Mouse (Mus musculus): ENCODE results near the gene Fgd5.

DNA sequence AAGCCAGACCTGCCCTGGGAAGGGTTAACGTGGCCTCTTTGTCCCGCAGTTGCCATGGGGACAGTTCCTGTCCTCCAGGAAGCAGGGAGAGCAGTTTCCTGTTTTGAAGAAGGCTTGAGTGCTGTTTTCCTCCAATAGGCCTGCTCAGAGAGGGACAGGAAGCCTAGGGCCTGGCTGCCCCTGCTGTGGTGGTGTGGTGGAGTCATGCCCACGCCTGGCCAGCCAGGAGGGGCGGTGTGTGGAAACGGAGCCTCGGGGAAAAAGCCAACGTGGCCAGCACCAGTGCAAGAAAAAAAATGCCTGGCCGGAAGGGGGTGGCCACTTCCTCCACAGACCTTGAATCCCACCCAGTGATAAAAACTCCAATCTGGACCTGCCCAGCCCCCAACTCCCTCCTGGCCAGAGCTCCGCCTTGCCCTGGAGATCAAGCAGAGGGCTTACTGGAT is 6.5 kb upstream of the Fgd5 start:
- TF ChIP-seq CTCF (IDR thresholded peaks at IDR 0.05; ENCODE audit: insufficient read depth, low read depth, low read length): no peak
- no peak for TF ChIP-seq POLR2A (IDR thresholded peaks at IDR 0.05; ENCODE audit: insufficient read depth, low read depth, low read length)
